Mouse (Mus musculus) heart, postnatal 0 days (tissue): ENCODE measurements around the gene Cnn3.

Experiments
- CTCF ChIP-seq: IDR thresholded peaks from 2 replicates; pipeline ENCODE4 v1.5.1; 2016; ENCODE audit warnings: antibody characterized with exemption, control low read depth, low read depth
- EP300 ChIP-seq: IDR thresholded peaks from 2 replicates; pipeline ENCODE4 v1.6.1; 2016; ENCODE audit warnings: antibody characterized with exemption, low read depth

DNA sequence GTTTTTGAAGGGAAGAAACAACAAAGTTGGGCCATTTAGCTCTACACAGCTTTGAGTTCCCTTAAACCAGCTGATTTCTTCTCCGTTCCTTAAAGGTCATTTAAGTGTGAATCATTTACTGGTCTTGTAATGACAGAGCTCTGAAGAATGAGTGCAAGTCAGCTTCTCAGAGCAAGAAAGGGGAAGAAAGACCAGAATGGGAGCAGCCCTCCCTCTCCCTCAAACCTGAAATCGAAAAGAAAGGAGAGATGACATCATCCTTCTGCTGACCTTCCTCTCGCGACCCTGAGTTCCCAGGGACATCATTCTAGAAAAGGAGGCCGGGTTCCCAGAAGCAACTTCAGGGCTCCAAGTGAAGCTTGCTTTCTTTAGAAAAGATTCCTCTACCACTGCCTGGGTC, 64.6 kb downstream of the Cnn3 start:
- no peak for TF ChIP-seq CTCF
- no peak for TF ChIP-seq EP300
